Mouse (Mus musculus) liver, embryonic 12.5 days (tissue): ENCODE measurements around the gene Slc35g1. TPM values are rescaled to one million over a fixed set of nuclear protein-coding genes. Genes with fewer than 3 reads are reported as not detected.

Experiments used
- ATAC-seq: fragments of 200-750 bp; cut with Nextera tagmentation; 2 replicates; pipeline ENCODE4 v1.8.0; 2017; ENCODE audit warnings: moderate number of reproducible peaks, mild to moderate bottlenecking, moderate library complexity
- H3K27ac ChIP-seq: fragments of 300-500 bp; sonication (generic); 2 replicates; pipeline ENCODE4 v1.5.1; 2016; ENCODE audit warnings: mild to moderate bottlenecking
- H3K27me3 ChIP-seq: fragments of 300-500 bp; sonication (generic); replicated peaks from 2 replicates; pipeline ENCODE4 v1.6.1; 2016; ENCODE audit warnings: mild to moderate bottlenecking, moderate library complexity
- H3K36me3 ChIP-seq: fragments of 300-500 bp; sonication (generic); 2 replicates; pipeline ENCODE4 v1.6.1; 2016; ENCODE audit warnings: mild to moderate bottlenecking, moderate library complexity
- H3K4me1 ChIP-seq: fragments of 300-500 bp; sonication (generic); 2 replicates; pipeline ENCODE4 v1.6.1; 2016
- H3K4me2 ChIP-seq: fragments of 300-500 bp; sonication (generic); 2 replicates; pipeline ENCODE4 v1.6.1; 2016; ENCODE audit warnings: mild to moderate bottlenecking, moderate library complexity
- H3K4me3 ChIP-seq: fragments of 300-500 bp; sonication (generic); 2 replicates; pipeline ENCODE4 v1.5.1; 2016; ENCODE audit warnings: mild to moderate bottlenecking, moderate library complexity
- H3K9ac ChIP-seq: fragments of 300-500 bp; sonication (generic); 2 replicates; pipeline ENCODE4 v1.6.1; 2016; ENCODE audit warnings: mild to moderate bottlenecking, moderate library complexity
- H3K9me3 ChIP-seq: fragments of 300-500 bp; sonication (generic); replicated peaks from 2 replicates; pipeline ENCODE4 v1.6.1; 2016; ENCODE audit warnings: mild to moderate bottlenecking, moderate library complexity
- WGBS: fragments of 180-500 bp; shearing (Covaris S2); methylation state at CpG from one replicate; pipeline ENCODE4 v1.1.7; 2016; ENCODE audit not compliant: insufficient replicate concordance; 5-methylcytosine and 5-hydroxymethylcytosine counted together
- polyA plus RNA-seq: library from polyadenylated mRNA; unstranded; fragments of >200 nt; fragmentation: Nextera tagmentation; extraction: Ambion mirVana; gene quantifications from 2 replicates; pipeline ENCODE4 v1.2.1, GENCODE M21; 2016

Slc35g1 gene
- polyA plus RNA-seq, 1 experiment from 2014 or later = 8.4 TPM

- no peak overlapping the region for H3K9ac ChIP-seq
- no peaks in the 10 kb centered on the region for H3K36me3 ChIP-seq
- H3K4me1 ChIP-seq = no peaks in the 10 kb centered on the region
- WGBS = 62% methylated on average over 7 of the region's 7 CpGs
- no peak overlapping the region for H3K4me2 ChIP-seq
- H3K27ac ChIP-seq = no peak overlapping the region
- no peaks in the 10 kb centered on the region for H3K9me3 ChIP-seq
- ATAC-seq = no peak
- no peak overlapping the region for H3K4me3 ChIP-seq
- H3K27me3 ChIP-seq = no peaks in the 10 kb centered on the region
Observed at GRCm38 (mm10) chr19:38431326-38431725, 35.5 kb downstream of the Slc35g1 start.

GRCm38 (mm10) chr19:38432021-38432420, 36.2 kb downstream of the Slc35g1 start:
- no peak for ATAC-seq
- no peak overlapping the region for H3K9ac ChIP-seq
- H3K9me3 ChIP-seq = no peaks in the 10 kb centered on the region
- 58% methylated on average over 3 of the region's 3 CpGs for WGBS
- no peak overlapping the region for H3K4me3 ChIP-seq
- H3K27ac ChIP-seq = no peak overlapping the region
- H3K36me3 ChIP-seq = no peaks in the 10 kb centered on the region
- no peaks in the 10 kb centered on the region for H3K4me1 ChIP-seq
- no peak overlapping the region for H3K4me2 ChIP-seq
- no peaks in the 10 kb centered on the region for H3K27me3 ChIP-seq

- H3K4me3 ChIP-seq = no peak overlapping the region
- H3K27me3 ChIP-seq = no peaks in the 10 kb centered on the region
- no peak overlapping the region for H3K4me2 ChIP-seq
- no peaks in the 10 kb centered on the region for H3K9me3 ChIP-seq
- ATAC-seq = no peak
- no peaks in the 10 kb centered on the region for H3K36me3 ChIP-seq
- 71% methylated on average over 2 of the region's 2 CpGs for WGBS
- H3K9ac ChIP-seq = no peak overlapping the region
- no peak overlapping the region for H3K27ac ChIP-seq
- H3K4me1 ChIP-seq = no peaks in the 10 kb centered on the region
Observed at GRCm38 (mm10) chr19:38433381-38433780, 37.6 kb downstream of the Slc35g1 start.

- Histone ChIP-seq H3K4me3 (no peak overlapping the region), H3K27ac (no peak overlapping the region), H3K4me1 (no peaks in the 10 kb centered on the region), H3K9ac (no peak overlapping the region), H3K4me2 (no peak overlapping the region), H3K36me3 (no peaks in the 10 kb centered on the region), H3K27me3 (no peaks in the 10 kb centered on the region), H3K9me3 (no peaks in the 10 kb centered on the region)
- WGBS = 81% methylated on average over 15 of the region's 15 CpGs
- ATAC-seq = no peak
Observed at GRCm38 (mm10) chr19:38435221-38435620, 39.4 kb downstream of the Slc35g1 start.

GRCm38 (mm10) chr19:38441860-38442259, 46.1 kb downstream of the Slc35g1 start:
- Histone ChIP-seq H3K4me1 (no peaks in the 10 kb centered on the region), H3K9ac (no peak overlapping the region), H3K4me3 (no peak overlapping the region), H3K36me3 (no peaks in the 10 kb centered on the region), H3K27ac (no peak overlapping the region), H3K27me3 (no peaks in the 10 kb centered on the region), H3K4me2 (no peak overlapping the region), H3K9me3 (no peaks in the 10 kb centered on the region)
- 75% methylated on average over 8 of the region's 8 CpGs for WGBS
- no peak for ATAC-seq

GRCm38 (mm10) chr19:38445758-38446157, 50.0 kb downstream of the Slc35g1 start:
- no peaks in the 10 kb centered on the region for H3K36me3 ChIP-seq
- no peak overlapping the region for H3K27ac ChIP-seq
- 45% methylated on average over 5 of the region's 5 CpGs for WGBS
- no peak overlapping the region for H3K9ac ChIP-seq
- H3K9me3 ChIP-seq = no peaks in the 10 kb centered on the region
- H3K4me3 ChIP-seq = no peak overlapping the region
- H3K4me2 ChIP-seq = no peak overlapping the region
- H3K27me3 ChIP-seq = no peaks in the 10 kb centered on the region
- no peak for ATAC-seq
- H3K4me1 ChIP-seq = no peaks in the 10 kb centered on the region

Other genes starting within 250 kb of the Slc35g1 start
- 23.5 and 25.4 TPM in 2 replicates for gene Fra10ac1, start 171.8 kb upstream of the Slc35g1 start, polyA plus RNA-seq
- gene Lgi1, start 131.4 kb upstream of the Slc35g1 start, polyA plus RNA-seq = 0.05 TPM in 1 of 2 replicates, not detected in the other
- gene Plce1, start 85.1 kb downstream of the Slc35g1 start, polyA plus RNA-seq = 0.82 and 0.89 TPM in 2 replicates